Mouse (Mus musculus) erythroblast, embryonic 14.5 days (primary cell): ENCODE results near the gene Ankrd65.

Experiments
- GATA1 ChIP-seq: IDR thresholded peaks from 2 replicates; pipeline ENCODE4 v1.6.1; 2012; ENCODE audit warnings: low read length, inconsistent platforms, mixed read lengths
- TAL1 ChIP-seq: IDR thresholded peaks from 3 replicates; pipeline ENCODE4 v1.6.1; 2012; ENCODE audit warnings: low read length, inconsistent platforms, mixed read lengths

GRCm38 (mm10) chr4:155830596-155830995 is 40.4 kb downstream of the Ankrd65 start:
- no peak for TF ChIP-seq GATA1
- no peak for TF ChIP-seq TAL1
